Comparison of ENCODE assay signal across 19 mouse cellular contexts in the genomic region with DNA sequence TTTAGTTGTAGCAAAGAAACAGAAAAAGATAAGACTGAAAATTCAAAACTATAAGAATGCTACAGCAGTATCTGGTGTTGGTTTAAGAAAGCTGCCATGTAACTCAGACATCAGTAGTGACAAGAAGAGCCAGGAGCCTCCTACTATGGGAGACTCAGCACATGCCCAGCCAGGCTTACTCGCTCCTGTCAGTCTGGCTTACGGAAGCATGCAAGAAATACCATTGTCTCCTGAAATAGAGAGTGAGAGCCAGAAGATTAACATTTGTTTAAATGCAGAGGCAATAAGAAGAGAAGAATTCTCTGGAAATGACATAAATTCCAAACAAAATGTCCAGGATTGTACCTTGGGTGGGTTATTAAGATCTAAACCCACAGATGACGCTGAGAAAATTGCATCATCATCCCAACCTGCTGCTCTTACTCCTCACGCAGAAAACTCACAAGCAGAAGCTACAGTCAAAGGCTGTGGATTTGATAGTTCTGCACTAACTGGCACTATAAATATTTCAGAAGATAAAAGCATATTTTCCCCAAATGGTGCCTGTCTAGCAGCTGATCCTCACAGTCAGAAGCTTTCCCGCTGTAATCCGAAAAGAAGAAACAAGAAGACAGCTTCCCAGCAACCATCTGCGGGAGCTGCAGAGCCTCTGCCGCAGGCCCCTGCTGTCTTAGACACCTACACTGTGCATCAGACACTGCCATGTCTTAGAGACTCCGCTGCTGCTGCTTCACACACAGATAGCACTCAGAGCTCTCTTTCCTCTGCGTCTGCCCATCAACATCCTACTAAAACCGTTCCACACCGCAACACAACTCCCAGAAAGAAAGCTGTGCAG. TPM values are rescaled to one million over a fixed set of nuclear protein-coding genes. Genes with fewer than 3 reads are reported as not detected.
DNase-seq lines count a peak whose midpoint lies in the region; ATAC-seq lines count a peak whose summit lies in the region.
"Had no signal": no experiment of that assay in that cellular context is flagged by ENCODE, and none has a peak within 500 bp of the region (broad histone marks: within the 10 kb centered on the region; RNA-seq: fewer than 3 reads in every experiment).

No protein-coding gene starts in this region.

- ATAC-seq in midbrain, embryonic 11.5 days (ENCODE audit: low FRiP score), result no peak
- no peak for ATAC-seq in cerebellum, adult (ENCODE audit: insufficient number of reproducible peaks, low FRiP score, low TSS enrichment)
- ATAC-seq: intestine, embryonic 15.5 days had no signal

- 43% methylated on average over 12 of the region's 12 CpGs for WGBS in midbrain, embryonic 11.5 days

- no peaks in the 10 kb centered on the region for H3K27me3 ChIP-seq in midbrain, embryonic 11.5 days (ENCODE audit: control insufficient read depth, insufficient read depth, low read length)
- H3K27me3 ChIP-seq: embryonic facial prominence, embryonic 13.5 days; intestine, embryonic 15.5 days had no signal

- H3K9ac ChIP-seq in midbrain, embryonic 11.5 days (ENCODE audit: low read length), result 0 out of 2 replicates have a peak overlapping the region, but pooled peaks have one; percentile 9
- H3K9ac ChIP-seq: embryonic facial prominence, embryonic 13.5 days; intestine, embryonic 15.5 days had no signal

- no peaks in the 10 kb centered on the region for H3K9me3 ChIP-seq in midbrain, embryonic 11.5 days (ENCODE audit: control insufficient read depth, low read length)
- H3K9me3 ChIP-seq: embryonic facial prominence, embryonic 13.5 days; intestine, embryonic 15.5 days; limb, embryonic 10.5 days had no signal

- H3K4me3 ChIP-seq in midbrain, embryonic 11.5 days (ENCODE audit: low read depth, low read length), result no peak overlapping the region
- H3K4me3 ChIP-seq: embryonic facial prominence, embryonic 13.5 days; intestine, embryonic 15.5 days; limb, embryonic 10.5 days had no signal

- DNase-seq in left cerebral cortex, adult 11 months (ENCODE audit: low spot score), result peak; percentile 12
- DNase-seq in left cerebral cortex, postnatal 4 days, result no peak
- peak; percentile 4 to 11 for DNase-seq in layer of hippocampus, postnatal 10 days (ENCODE audit: low spot score in 2 of 2)
- peak; percentile 90 for DNase-seq in midbrain, embryonic 11.5 days (ENCODE audit: low spot score, missing footprints)
- DNase-seq in right cerebral cortex, postnatal 36 days (ENCODE audit: low spot score in 2 of 2), result peak; percentile 22 to 38
- no peak for DNase-seq in B cell, adult 2 months
- no peak for DNase-seq in ovary, adult 18-20 months (ENCODE audit: low spot score)
- DNase-seq: adrenal gland, postnatal 10 days; cerebellum, adult 2 months; gastrocnemius, postnatal 10 days; heart, postnatal 10 days; lung, adult 18-20 months; thymus, postnatal 4 days had no signal

- H3K4me1 ChIP-seq in midbrain, embryonic 11.5 days (ENCODE audit: control insufficient read depth, insufficient read depth, low read length), result peaks cover 8% of the 10 kb centered on the region; the same call in 1 of the 2 replicates
- H3K4me1 ChIP-seq: embryonic facial prominence, embryonic 13.5 days; intestine, embryonic 15.5 days; limb, embryonic 10.5 days had no signal

- H3K4me2 ChIP-seq in midbrain, embryonic 11.5 days, result 0 out of 2 replicates have a peak overlapping the region, but pooled peaks have one; percentile 7
- H3K4me2 ChIP-seq: embryonic facial prominence, embryonic 13.5 days; intestine, embryonic 15.5 days had no signal

- H3K27ac ChIP-seq in midbrain, embryonic 11.5 days (ENCODE audit: low read depth, low read length), result no peak overlapping the region
- H3K27ac ChIP-seq: embryonic facial prominence, embryonic 13.5 days; intestine, embryonic 15.5 days; limb, embryonic 10.5 days had no signal

- H3K36me3 ChIP-seq in midbrain, embryonic 11.5 days (ENCODE audit: control insufficient read depth, insufficient read depth, low read length), result no peaks in the 10 kb centered on the region
- H3K36me3 ChIP-seq: embryonic facial prominence, embryonic 13.5 days; intestine, embryonic 15.5 days; limb, embryonic 10.5 days had no signal

- intact Hi-C loops in left cerebral cortex, postnatal 4 days (cut with DNase I), result no loop called here

RNA-seq across cellular contexts. Expression of a gene that starts 46.0 kb away (rescaled TPM):
- 1 to 10 TPM; 1.6 to 2.1 TPM for total RNA-seq in left cerebral cortex, postnatal 4 days (2021)
- total RNA-seq in layer of hippocampus, postnatal 10 days (2021), result 1 to 10 TPM; 1.1 to 1.4 TPM
- 0.25 and 0.29 TPM in 2 replicates for polyA plus RNA-seq in midbrain, embryonic 11.5 days (2014; fragmentation: Nextera tagmentation; extraction: Ambion mirVana)
- total RNA-seq: megakaryocyte-erythroid progenitor cell, adult 5-6 weeks; neutrophil, adult 5-6 weeks had no signal

Comparison
In these comparisons a context has a peak if more than half of its experiments do, and no peak if none do; other contexts are left out.
1. DNase-seq: peak in left cerebral cortex, adult 11 months (single experiment), layer of hippocampus, postnatal 10 days (2 of 2), midbrain, embryonic 11.5 days (single experiment) and right cerebral cortex, postnatal 36 days (2 of 2); none in left cerebral cortex, postnatal 4 days (single experiment), B cell, adult 2 months (0 of 2) and ovary, adult 18-20 months (single experiment).